Mouse (Mus musculus) midbrain, postnatal 0 days (tissue): Measurements from ENCODE around the gene Krt222. TPM values are rescaled to one million over a fixed set of nuclear protein-coding genes. Genes with fewer than 3 reads are reported as not detected.

Experiments used
- ATAC-seq: fragments of 200-750 bp; cut with Nextera tagmentation; 2 replicates; pipeline ENCODE4 v1.8.0; 2017; ENCODE audit warnings: moderate number of reproducible peaks, mild to moderate bottlenecking, moderate TSS enrichment, moderate library complexity; ENCODE audit not compliant: low FRiP score
- DNase-seq: peaks from one replicate; pipeline ENCODE4 v3.0.0-alpha.2; 2015; ENCODE audit warnings: low spot score
- H3K27ac ChIP-seq: fragments of 300-500 bp; sonication (generic); 2 replicates; pipeline ENCODE4 v1.5.1; 2014; ENCODE audit warnings: low read depth, mild to moderate bottlenecking, low read length, mixed read lengths
- H3K27me3 ChIP-seq: fragments of 300-500 bp; sonication (generic); 2 replicates; pipeline ENCODE4 v1.6.1; 2014; ENCODE audit warnings: low read length, control low read depth, mixed read lengths; ENCODE audit not compliant: insufficient read depth
- H3K36me3 ChIP-seq: fragments of 300-500 bp; sonication (generic); 2 replicates; pipeline ENCODE4 v1.6.1; 2014; ENCODE audit warnings: low read length, control low read depth, mixed read lengths; ENCODE audit not compliant: insufficient read depth
- H3K4me1 ChIP-seq: fragments of 300-500 bp; sonication (generic); 2 replicates; pipeline ENCODE4 v1.6.1; 2014; ENCODE audit warnings: mild to moderate bottlenecking, control low read depth, antibody characterized with exemption, low read length, mixed read lengths; ENCODE audit not compliant: insufficient read depth
- H3K4me2 ChIP-seq: fragments of 300-500 bp; sonication (generic); 2 replicates; pipeline ENCODE4 v1.6.1; 2014; ENCODE audit warnings: low read depth, mild to moderate bottlenecking, low read length, mixed read lengths; ENCODE audit not compliant: poor library complexity, severe bottlenecking
- H3K4me3 ChIP-seq: fragments of 300-500 bp; sonication (generic); 2 replicates; pipeline ENCODE4 v1.5.1; 2014; ENCODE audit warnings: low read depth, mild to moderate bottlenecking, low read length, moderate library complexity
- H3K9ac ChIP-seq: fragments of 300-500 bp; sonication (generic); replicated peaks from 2 replicates; pipeline ENCODE4 v1.6.1; 2014; ENCODE audit warnings: mild to moderate bottlenecking, low read length, moderate library complexity, mixed read lengths; ENCODE audit not compliant: poor library complexity, severe bottlenecking
- H3K9me3 ChIP-seq: fragments of 300-500 bp; sonication (generic); 2 replicates; pipeline ENCODE4 v1.6.1; 2016; ENCODE audit warnings: low read length, control low read depth
- CTCF ChIP-seq: IDR thresholded peaks from 2 replicates; pipeline ENCODE4 v1.5.1; 2016; ENCODE audit warnings: antibody characterized with exemption, mild to moderate bottlenecking
- WGBS: fragments of 180-500 bp; shearing (Covaris S2); extraction: QIAGEN DNeasy Blood & Tissue Kit; methylation state at CpG from one replicate; pipeline ENCODE4 v1.1.7; 2014; 5-methylcytosine and 5-hydroxymethylcytosine counted together
- polyA plus RNA-seq: library from polyadenylated mRNA; unstranded; fragments of >200 nt; fragmentation: Nextera tagmentation; extraction: Ambion mirVana; gene quantifications from 2 replicates; pipeline ENCODE4 v1.2.1, GENCODE M21; 2015
- total RNA-seq: library from RNA; depleted of rRNA; stranded (reverse); fragments of >200 nt; gene quantifications from 2 replicates; pipeline ENCODE4 v1.2.3, GENCODE M21; 2014

The Krt222 gene
- total and polyA plus RNA-seq, 2 experiments from 2014 or later = 11.6 to 13.6 TPM

DNA sequence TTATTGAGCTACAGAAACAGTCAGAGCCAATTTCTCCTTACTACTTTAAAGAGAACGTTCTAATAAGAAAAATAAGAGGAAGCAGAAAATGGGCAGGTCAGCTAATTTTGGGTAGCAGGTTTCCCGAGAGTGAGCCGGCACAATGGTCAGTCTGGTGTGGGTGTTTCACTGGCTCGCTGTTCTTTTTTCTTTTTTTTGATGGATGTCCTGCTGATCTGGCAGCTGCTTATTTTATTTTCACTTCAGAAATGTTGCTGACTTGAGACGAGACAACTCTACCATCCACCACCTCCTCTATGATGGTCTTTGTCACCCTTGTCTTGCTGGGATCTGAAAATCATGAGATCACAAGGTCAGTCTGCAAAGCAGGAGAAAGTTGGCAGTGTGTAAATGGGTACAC, 36.1 kb upstream of the Krt222 start:
- TF ChIP-seq CTCF = no peak
- Histone ChIP-seq H3K4me1 (no peaks in the 10 kb centered on the region), H3K27me3 (no peaks in the 10 kb centered on the region), H3K9me3 (no peaks in the 10 kb centered on the region), H3K36me3 (no peaks in the 10 kb centered on the region), H3K27ac (no peak overlapping the region), H3K9ac (no peak overlapping the region), H3K4me2 (no peak overlapping the region), H3K4me3 (no peak overlapping the region)
- 71% methylated on average over 5 of the region's 5 CpGs for WGBS
- no peak for DNase-seq
- no peak for ATAC-seq

DNA sequence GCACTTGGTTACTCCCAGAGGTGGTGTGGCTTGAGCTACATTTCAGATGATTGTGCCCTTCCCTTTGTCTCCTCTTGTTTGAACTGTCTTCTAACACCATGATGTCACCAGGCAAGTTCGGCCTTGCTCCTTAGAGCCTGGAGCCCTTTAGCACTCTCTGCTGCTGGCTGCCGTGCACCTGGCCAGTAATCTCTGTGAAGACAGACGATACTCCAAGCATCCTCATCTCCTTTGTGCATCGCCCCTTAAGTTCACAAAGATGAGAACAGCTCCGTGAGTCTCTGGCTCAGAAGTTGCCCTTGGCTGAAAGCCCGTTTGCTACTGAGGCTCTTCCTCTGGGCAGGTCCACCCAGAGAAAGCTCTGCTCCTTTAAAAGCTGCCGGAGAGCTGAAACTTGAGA, 32.9 kb upstream of the Krt222 start:
- WGBS = 68% methylated on average over 7 of the region's 7 CpGs
- no peak for TF ChIP-seq CTCF
- no peak for ATAC-seq

DNA sequence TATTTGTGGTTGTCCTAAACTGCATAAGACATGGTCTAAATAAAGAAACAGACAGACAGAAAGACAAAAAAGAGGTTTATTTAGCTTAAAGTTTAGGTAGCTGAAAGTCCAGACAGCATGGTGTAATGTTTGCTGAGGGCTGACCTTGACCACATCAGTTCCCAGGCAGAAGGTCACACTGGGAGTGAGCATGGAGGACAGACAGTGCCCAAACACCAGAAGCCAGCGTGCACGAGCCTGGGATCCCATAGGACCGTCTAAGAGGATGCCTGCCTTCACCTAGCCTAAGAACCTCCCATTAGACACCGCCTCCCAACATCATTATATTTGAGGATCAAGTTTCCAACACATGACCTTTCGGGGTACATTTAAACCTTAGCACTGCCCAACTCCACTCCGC, 31.7 kb upstream of the Krt222 start:
- no peaks in the 10 kb centered on the region for H3K27me3 ChIP-seq
- no peak for ATAC-seq
- H3K9ac ChIP-seq = no peak overlapping the region
- no peak overlapping the region for H3K27ac ChIP-seq
- H3K4me1 ChIP-seq = no peaks in the 10 kb centered on the region
- H3K9me3 ChIP-seq = no peaks in the 10 kb centered on the region
- H3K4me2 ChIP-seq = no peak overlapping the region
- 82% methylated on average over 6 of the region's 6 CpGs for WGBS
- no peak overlapping the region for H3K4me3 ChIP-seq
- no peak for TF ChIP-seq CTCF
- DNase-seq = no peak
- no peaks in the 10 kb centered on the region for H3K36me3 ChIP-seq

More for the DNA sequence above, 32.9 kb upstream of the Krt222 start:
- H3K27me3 ChIP-seq = no peaks in the 10 kb centered on the region
- no peaks in the 10 kb centered on the region for H3K36me3 ChIP-seq
- H3K27ac ChIP-seq = no peak overlapping the region
- H3K9ac ChIP-seq = no peak overlapping the region
- H3K4me3 ChIP-seq = no peak overlapping the region
- no peaks in the 10 kb centered on the region for H3K4me1 ChIP-seq
- H3K9me3 ChIP-seq = no peaks in the 10 kb centered on the region
- DNase-seq = no peak
- H3K4me2 ChIP-seq = no peak overlapping the region

DNA sequence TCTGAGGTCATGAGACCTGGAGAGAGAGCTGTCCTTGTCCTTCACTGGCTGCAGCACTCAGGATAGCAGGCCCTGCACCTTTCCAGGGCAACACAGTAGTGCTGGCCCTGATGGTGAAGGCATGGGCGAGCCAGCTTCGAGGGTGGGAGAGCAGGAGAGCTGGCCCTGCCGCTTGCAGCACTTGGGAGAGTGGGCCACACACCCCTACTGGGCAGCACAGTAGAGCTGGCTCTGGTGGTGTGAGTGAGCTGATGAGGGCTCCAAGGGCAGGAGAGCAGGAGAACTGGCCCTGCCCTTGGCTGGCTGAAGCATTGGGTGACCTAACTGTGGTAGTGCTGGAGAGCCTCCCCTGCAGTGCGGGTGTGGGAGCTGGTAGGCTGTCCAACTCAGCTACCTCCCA, 28.8 kb upstream of the Krt222 start:
- no peak for DNase-seq
- no peaks in the 10 kb centered on the region for H3K4me1 ChIP-seq
- no peaks in the 10 kb centered on the region for H3K9me3 ChIP-seq
- no peak overlapping the region for H3K27ac ChIP-seq
- no peak for TF ChIP-seq CTCF
- 95% methylated on average over 4 of the region's 4 CpGs for WGBS
- no peak overlapping the region for H3K4me3 ChIP-seq
- H3K27me3 ChIP-seq = no peaks in the 10 kb centered on the region
- H3K9ac ChIP-seq = no peak overlapping the region
- ATAC-seq = no peak
- H3K4me2 ChIP-seq = no peak overlapping the region
- H3K36me3 ChIP-seq = no peaks in the 10 kb centered on the region

DNA sequence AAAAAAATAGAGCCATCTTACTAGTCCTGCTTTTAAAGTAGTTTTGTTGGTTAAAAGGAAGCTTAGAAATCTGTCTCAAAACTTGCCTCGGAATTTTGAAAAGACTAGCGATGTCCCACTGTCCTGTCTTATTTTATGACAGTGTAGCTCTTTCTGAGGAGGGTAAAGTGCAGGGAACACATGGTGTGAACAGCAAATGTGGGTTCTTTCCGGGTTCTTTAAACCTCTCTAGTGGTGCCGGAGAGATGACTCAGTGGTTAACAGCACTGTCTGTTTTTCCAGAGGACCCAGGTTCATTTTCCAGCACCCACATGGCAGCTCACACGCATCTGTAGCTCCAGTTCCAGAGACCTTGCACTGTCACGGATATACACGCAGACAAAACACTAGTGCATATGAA, 25.3 kb upstream of the Krt222 start:
- Histone ChIP-seq H3K27ac (no peak overlapping the region), H3K9me3 (no peaks in the 10 kb centered on the region), H3K36me3 (no peaks in the 10 kb centered on the region), H3K27me3 (no peaks in the 10 kb centered on the region), H3K4me1 (no peaks in the 10 kb centered on the region), H3K4me2 (no peak overlapping the region), H3K9ac (no peak overlapping the region), H3K4me3 (no peak overlapping the region)
- ATAC-seq (no peak), DNase-seq (no peak)
- 76% methylated on average over 7 of the region's 7 CpGs for WGBS
- TF ChIP-seq CTCF = no peak

DNA sequence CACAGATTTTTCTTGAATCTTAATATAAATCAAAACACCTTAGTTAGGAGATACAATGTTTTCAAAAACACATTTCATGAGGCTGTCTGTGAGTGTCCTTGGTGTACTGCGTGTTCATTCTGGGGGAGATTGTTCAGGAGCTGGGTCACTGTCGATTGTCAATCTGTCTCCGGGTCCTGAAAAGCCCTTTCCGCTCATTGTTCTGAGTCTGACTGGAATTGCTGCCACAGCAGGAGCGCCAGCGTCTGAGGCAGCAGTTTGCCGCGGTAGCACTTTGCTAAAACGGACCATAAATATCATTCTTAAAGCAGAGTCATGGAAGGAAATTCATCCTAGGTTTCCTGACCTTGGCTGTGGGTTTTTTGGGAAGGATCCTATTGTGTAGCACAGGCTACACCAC, 21.9 kb upstream of the Krt222 start:
- no peak for TF ChIP-seq CTCF
- WGBS = 23% methylated on average over 9 of the region's 9 CpGs
- Histone ChIP-seq H3K36me3 (no peaks in the 10 kb centered on the region), H3K4me1 (no peaks in the 10 kb centered on the region), H3K9me3 (no peaks in the 10 kb centered on the region), H3K4me3 (no peak overlapping the region), H3K27me3 (no peaks in the 10 kb centered on the region), H3K27ac (no peak overlapping the region), H3K9ac (no peak overlapping the region), H3K4me2 (no peak overlapping the region)
- DNase-seq = no peak
- ATAC-seq = no peak

DNA sequence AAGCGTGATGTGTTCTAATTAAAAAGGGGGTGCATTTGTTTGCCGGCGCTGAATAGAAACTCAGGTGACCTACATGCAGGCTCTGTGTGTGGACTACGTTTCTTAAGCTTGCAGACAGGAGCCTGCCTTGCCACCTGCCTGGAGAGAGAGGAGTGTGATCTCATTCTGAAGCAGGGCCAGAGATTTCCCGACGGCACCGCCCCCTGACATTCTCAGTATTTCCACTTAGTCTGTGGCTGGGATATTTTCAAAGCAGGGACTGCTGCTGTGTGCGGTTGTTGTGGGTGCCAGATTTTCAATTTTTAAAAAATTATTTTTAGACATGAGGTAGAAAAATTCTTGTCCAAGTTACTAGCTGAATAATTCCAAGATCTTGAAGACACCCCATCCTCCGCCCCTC, 21.3 kb upstream of the Krt222 start:
- Histone ChIP-seq H3K36me3 (no peaks in the 10 kb centered on the region), H3K4me2 (no peak overlapping the region), H3K9ac (no peak overlapping the region), H3K27me3 (no peaks in the 10 kb centered on the region), H3K9me3 (no peaks in the 10 kb centered on the region), H3K4me1 (no peaks in the 10 kb centered on the region), H3K27ac (no peak overlapping the region), H3K4me3 (no peak overlapping the region)
- DNase-seq (no peak), ATAC-seq (no peak)
- WGBS = 69% methylated on average over 9 of the region's 9 CpGs
- no peak for TF ChIP-seq CTCF
